Mouse (Mus musculus): Measurements from ENCODE around the gene Bnip1.

GRCm38 (mm10) chr17:26749975-26750374 lies 30.9 kb upstream of the Bnip1 start:
- no peak for TF ChIP-seq CTCF (IDR thresholded peaks at IDR 0.05; ENCODE audit: borderline replicate concordance, control insufficient read depth, extremely low read depth, insufficient read depth, low read length, poor library complexity)
- TF ChIP-seq POLR2A (IDR thresholded peaks at IDR 0.05; ENCODE audit: control insufficient read depth, extremely low read depth, insufficient read depth, low read length, poor library complexity), result no peak

Measured in thymus, adult 2 months (tissue).